Comparison of ENCODE assay signal across 8 mouse cellular contexts in genomic region chr15:97766194-97766593, GRCm38 (mm10). TPM values are rescaled to one million over a fixed set of nuclear protein-coding genes. Genes with fewer than 3 reads are reported as not detected.
DNase-seq lines count a peak whose midpoint lies in the region; ATAC-seq and TF ChIP-seq lines count a peak whose summit lies in the region.

No protein-coding gene starts in this region.

- H3K9ac ChIP-seq in ES-Bruce4 (ENCODE audit: low read depth, poor library complexity, severe bottlenecking) = no peak overlapping the region
- H3K9ac ChIP-seq in embryonic facial prominence, embryonic 15.5 days = no peak overlapping the region
- peak overlapping the region; percentile 66; the same call in 1 of the 2 replicates for H3K9ac ChIP-seq in limb, embryonic 13.5 days
- peak overlapping the region; percentile 59 for H3K9ac ChIP-seq in stomach, embryonic 16.5 days (ENCODE audit: low read length)

- H3K4me1 ChIP-seq in kidney, adult 2 months (ENCODE audit: control insufficient read depth, insufficient read depth, low read length) = peaks cover 35% of the 10 kb centered on the region
- peaks cover 10% of the 10 kb centered on the region for H3K4me1 ChIP-seq in ES-Bruce4 (ENCODE audit: control insufficient read depth, insufficient read depth, low read length)
- H3K4me1 ChIP-seq in embryonic facial prominence, embryonic 15.5 days = peaks cover 63% of the 10 kb centered on the region
- peaks cover 46% of the 10 kb centered on the region for H3K4me1 ChIP-seq in limb, embryonic 13.5 days
- H3K4me1 ChIP-seq in stomach, embryonic 16.5 days (ENCODE audit: control insufficient read depth, insufficient read depth, low read length) = peaks cover 10% of the 10 kb centered on the region; the same call in 1 of the 2 replicates

- peak overlapping the region; percentile 95 for H3K27ac ChIP-seq in kidney, adult 2 months (ENCODE audit: insufficient read depth, low read depth, low read length)
- no peak overlapping the region for H3K27ac ChIP-seq in ES-Bruce4 (ENCODE audit: insufficient read depth, low read length)
- H3K27ac ChIP-seq in embryonic facial prominence, embryonic 15.5 days (replicated peaks) = no peak overlapping the region
- no peak overlapping the region for H3K27ac ChIP-seq in limb, embryonic 13.5 days
- H3K27ac ChIP-seq in stomach, embryonic 16.5 days (ENCODE audit: low read length) = no peak overlapping the region

- no peaks in the 10 kb centered on the region; the same call in 1 of the 2 replicates for H3K36me3 ChIP-seq in kidney, adult 2 months (ENCODE audit: control insufficient read depth, insufficient read depth, low read length)
- no peaks in the 10 kb centered on the region for H3K36me3 ChIP-seq in ES-Bruce4 (ENCODE audit: control insufficient read depth, insufficient read depth, low read length, poor library complexity, severe bottlenecking)
- H3K36me3 ChIP-seq in embryonic facial prominence, embryonic 15.5 days = no peaks in the 10 kb centered on the region
- H3K36me3 ChIP-seq in limb, embryonic 13.5 days = no peaks in the 10 kb centered on the region
- no peaks in the 10 kb centered on the region for H3K36me3 ChIP-seq in stomach, embryonic 16.5 days (ENCODE audit: control insufficient read depth, insufficient read depth, low read length)

- H3K9me3 ChIP-seq in ES-Bruce4 (replicated peaks; ENCODE audit: control insufficient read depth, insufficient read depth, low read length, poor library complexity, severe bottlenecking) = no peaks in the 10 kb centered on the region
- H3K9me3 ChIP-seq in embryonic facial prominence, embryonic 15.5 days (replicated peaks) = no peaks in the 10 kb centered on the region
- H3K9me3 ChIP-seq in limb, embryonic 13.5 days = no peaks in the 10 kb centered on the region
- no peaks in the 10 kb centered on the region for H3K9me3 ChIP-seq in stomach, embryonic 16.5 days (replicated peaks; ENCODE audit: control insufficient read depth, low read length)

- H3K4me2 ChIP-seq in embryonic facial prominence, embryonic 15.5 days (replicated peaks) = peak overlapping the region; percentile 87
- peak overlapping the region; percentile 91 for H3K4me2 ChIP-seq in limb, embryonic 13.5 days (replicated peaks)
- peak overlapping the region; percentile 89 for H3K4me2 ChIP-seq in stomach, embryonic 16.5 days (ENCODE audit: low read depth, low read length)

- ATAC-seq in embryonic facial prominence, embryonic 15.5 days (ENCODE audit: insufficient number of reproducible peaks, low FRiP score, low TSS enrichment, low read depth) = no peak
- no peak for ATAC-seq in limb, embryonic 13.5 days (ENCODE audit: low FRiP score, low read depth)
- ATAC-seq in stomach, embryonic 16.5 days (ENCODE audit: insufficient read depth, low FRiP score) = no peak

- no peak for DNase-seq in kidney, adult 2 months
- no peak for DNase-seq in kidney, postnatal 14 days
- DNase-seq in cerebellum, adult 18-20 months = no peak
- no peak for DNase-seq in urinary bladder, postnatal 14 days (ENCODE audit: low spot score)

- H3K27me3 ChIP-seq in kidney, adult 2 months (replicated peaks; ENCODE audit: control insufficient read depth, insufficient read depth, low read length) = no peaks in the 10 kb centered on the region
- H3K27me3 ChIP-seq in ES-Bruce4 (ENCODE audit: control insufficient read depth, insufficient read depth, low read length, poor library complexity, severe bottlenecking) = no peaks in the 10 kb centered on the region
- H3K27me3 ChIP-seq in embryonic facial prominence, embryonic 15.5 days = peaks cover 23% of the 10 kb centered on the region
- peaks cover 14% of the 10 kb centered on the region for H3K27me3 ChIP-seq in limb, embryonic 13.5 days
- peaks cover 5% of the 10 kb centered on the region; the same call in 1 of the 2 replicates for H3K27me3 ChIP-seq in stomach, embryonic 16.5 days (ENCODE audit: control insufficient read depth, insufficient read depth, low read length)

- TF ChIP-seq EP300 in ES-Bruce4 (IDR thresholded peaks at IDR 0.05; ENCODE audit: insufficient read depth, low read depth, low read length) = no peak

- TF ChIP-seq CTCF in kidney, adult 2 months (conservative IDR thresholded peaks at IDR 0.05; ENCODE audit: insufficient read depth, insufficient read length, low read depth, low read length) = no peak
- TF ChIP-seq CTCF in ES-Bruce4 (IDR thresholded peaks at IDR 0.05; ENCODE audit: low read depth, low read length) = no peak

- no peak for TF ChIP-seq POLR2A in kidney, adult 2 months (IDR thresholded peaks at IDR 0.05; ENCODE audit: low read depth, low read length)
- TF ChIP-seq POLR2A in ES-Bruce4 (IDR thresholded peaks at IDR 0.05; ENCODE audit: insufficient read depth, low read length) = no peak

- peak overlapping the region; percentile 93 for H3K4me3 ChIP-seq in kidney, adult 2 months (ENCODE audit: insufficient read depth, low read depth, low read length)
- H3K4me3 ChIP-seq in ES-Bruce4 (ENCODE audit: low read depth, low read length) = peak overlapping the region; percentile 3; the same call in 1 of the 2 replicates
- peak overlapping the region; percentile 50 for H3K4me3 ChIP-seq in embryonic facial prominence, embryonic 15.5 days (replicated peaks)
- H3K4me3 ChIP-seq in limb, embryonic 13.5 days = peak overlapping the region; percentile 51
- H3K4me3 ChIP-seq in stomach, embryonic 16.5 days (replicated peaks; ENCODE audit: low read length) = peak overlapping the region; percentile 53

- WGBS in kidney, adult 2 months = 10% methylated on average over 8 of the region's 8 CpGs
- WGBS in embryonic facial prominence, embryonic 15.5 days = 23% methylated on average over 8 of the region's 8 CpGs
- 25% methylated on average over 8 of the region's 8 CpGs for WGBS in limb, embryonic 13.5 days
- 27% methylated on average over 8 of the region's 8 CpGs for WGBS in stomach, embryonic 16.5 days

RNA-seq across cellular contexts. Expression of gene Rapgef3, which starts 1.6 kb away (rescaled TPM):
- 136 and 184 TPM in 2 replicates for polyA plus RNA-seq in kidney, adult 2 months (2012; rRNA removed)
- 3.1 and 3.5 TPM in 2 replicates for polyA plus RNA-seq in ES-Bruce4 (2011; ENCODE audit: insufficient read depth, insufficient read length, low read depth, missing spikeins)
- polyA plus RNA-seq in embryonic facial prominence, embryonic 15.5 days (2015; fragmentation: Nextera tagmentation; extraction: Ambion mirVana) = 11.8 and 12.9 TPM in 2 replicates
- polyA plus RNA-seq in limb, embryonic 13.5 days (2015; fragmentation: Nextera tagmentation; extraction: Ambion mirVana) = 10.9 and 11.2 TPM in 2 replicates
- polyA plus RNA-seq in stomach, embryonic 16.5 days (2015; fragmentation: Nextera tagmentation; extraction: Ambion mirVana) = 9.4 and 12.6 TPM in 2 replicates

RNA-seq across cellular contexts. Expression of gene Slc48a1, which starts 12.1 kb away (rescaled TPM):
- 182 and 203 TPM in 2 replicates for polyA plus RNA-seq in kidney, adult 2 months (2012; rRNA removed)
- 16.0 and 17.2 TPM in 2 replicates for polyA plus RNA-seq in ES-Bruce4 (2011; ENCODE audit: insufficient read depth, insufficient read length, low read depth, missing spikeins)
- polyA plus RNA-seq in embryonic facial prominence, embryonic 15.5 days (2015; fragmentation: Nextera tagmentation; extraction: Ambion mirVana) = 51.2 and 52.7 TPM in 2 replicates
- 39.5 and 41.7 TPM in 2 replicates for polyA plus RNA-seq in limb, embryonic 13.5 days (2015; fragmentation: Nextera tagmentation; extraction: Ambion mirVana)
- polyA plus RNA-seq in stomach, embryonic 16.5 days (2015; fragmentation: Nextera tagmentation; extraction: Ambion mirVana) = 36.5 and 39.3 TPM in 2 replicates

RNA-seq across cellular contexts. Expression of gene Endou, which starts 35.1 kb away (rescaled TPM):
- polyA plus RNA-seq in kidney, adult 2 months (2012; rRNA removed) = 2.4 and 2.9 TPM in 2 replicates
- 0.82 and 1.2 TPM in 2 replicates for polyA plus RNA-seq in ES-Bruce4 (2011; ENCODE audit: insufficient read depth, insufficient read length, low read depth, missing spikeins)
- 35.2 and 35.9 TPM in 2 replicates for polyA plus RNA-seq in embryonic facial prominence, embryonic 15.5 days (2015; fragmentation: Nextera tagmentation; extraction: Ambion mirVana)
- polyA plus RNA-seq in limb, embryonic 13.5 days (2015; fragmentation: Nextera tagmentation; extraction: Ambion mirVana) = 2.7 and 3.0 TPM in 2 replicates
- 6.4 and 18.3 TPM in 2 replicates for polyA plus RNA-seq in stomach, embryonic 16.5 days (2015; fragmentation: Nextera tagmentation; extraction: Ambion mirVana)

Comparison
In these comparisons a context has a peak if more than half of its experiments do, and no peak if none do; other contexts are left out.
1. H3K4me3 ChIP-seq: peak in every context shown above with its lines; median percentile 93 in kidney, adult 2 months; 53 in stomach, embryonic 16.5 days; 51 in limb, embryonic 13.5 days; 50 in embryonic facial prominence, embryonic 15.5 days; 3 in ES-Bruce4.
2. H3K9ac ChIP-seq: peak in limb, embryonic 13.5 days (single experiment) and stomach, embryonic 16.5 days (single experiment); none in ES-Bruce4 (single experiment) and embryonic facial prominence, embryonic 15.5 days (single experiment).
3. Peak in every context shown above with its lines, with median percentiles within 50 percentile points of each other: H3K4me2 ChIP-seq.